Mouse (Mus musculus): Measurements from ENCODE around the gene Cpne1.
A peak's percentile ranks its signal among the peaks of the same experiment; 100 is the strongest.

The Cpne1 gene

DNA sequence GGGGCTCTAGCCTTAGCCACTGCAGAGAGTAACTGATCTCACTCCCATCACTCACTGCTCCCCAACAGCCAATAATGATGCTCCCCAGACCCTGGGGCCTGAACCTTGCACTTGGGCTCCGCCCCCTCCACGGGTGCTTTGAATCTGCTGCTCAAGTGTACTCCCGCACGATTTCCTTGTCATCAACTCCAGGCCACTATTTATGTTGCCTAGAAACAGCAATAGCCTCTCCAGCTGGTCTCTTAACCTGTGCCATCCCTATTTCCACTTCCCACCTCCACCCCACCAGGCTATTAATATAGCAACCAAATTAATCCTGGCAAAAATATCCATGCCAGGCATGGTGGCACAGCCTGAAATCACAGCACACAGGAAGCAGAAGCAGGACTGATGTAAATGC is 32.1 kb downstream of the Cpne1 start:
- DNase-seq (ENCODE audit: low read depth, low spot score), result no peak

DNA sequence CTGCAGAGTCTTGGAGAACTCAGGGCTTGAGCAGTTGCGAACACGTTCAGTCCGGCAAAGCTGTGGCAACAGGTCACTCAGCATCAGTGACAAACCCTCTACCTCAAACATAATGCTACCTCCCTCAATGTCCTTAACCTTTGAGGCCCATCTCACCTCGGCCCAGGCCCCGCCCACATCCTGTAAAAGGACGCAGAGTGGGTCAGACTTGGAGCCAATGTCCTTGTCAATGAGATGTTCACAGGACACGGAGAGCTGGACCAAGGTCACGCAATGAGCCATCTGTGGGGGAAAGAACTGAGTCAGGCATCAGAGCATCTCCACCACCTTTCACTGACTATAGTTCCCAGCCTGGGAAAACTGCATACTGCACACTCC is 32.6 kb downstream of the Cpne1 start:
- DNase-seq (ENCODE audit: low read depth, low spot score), result no peak

DNA sequence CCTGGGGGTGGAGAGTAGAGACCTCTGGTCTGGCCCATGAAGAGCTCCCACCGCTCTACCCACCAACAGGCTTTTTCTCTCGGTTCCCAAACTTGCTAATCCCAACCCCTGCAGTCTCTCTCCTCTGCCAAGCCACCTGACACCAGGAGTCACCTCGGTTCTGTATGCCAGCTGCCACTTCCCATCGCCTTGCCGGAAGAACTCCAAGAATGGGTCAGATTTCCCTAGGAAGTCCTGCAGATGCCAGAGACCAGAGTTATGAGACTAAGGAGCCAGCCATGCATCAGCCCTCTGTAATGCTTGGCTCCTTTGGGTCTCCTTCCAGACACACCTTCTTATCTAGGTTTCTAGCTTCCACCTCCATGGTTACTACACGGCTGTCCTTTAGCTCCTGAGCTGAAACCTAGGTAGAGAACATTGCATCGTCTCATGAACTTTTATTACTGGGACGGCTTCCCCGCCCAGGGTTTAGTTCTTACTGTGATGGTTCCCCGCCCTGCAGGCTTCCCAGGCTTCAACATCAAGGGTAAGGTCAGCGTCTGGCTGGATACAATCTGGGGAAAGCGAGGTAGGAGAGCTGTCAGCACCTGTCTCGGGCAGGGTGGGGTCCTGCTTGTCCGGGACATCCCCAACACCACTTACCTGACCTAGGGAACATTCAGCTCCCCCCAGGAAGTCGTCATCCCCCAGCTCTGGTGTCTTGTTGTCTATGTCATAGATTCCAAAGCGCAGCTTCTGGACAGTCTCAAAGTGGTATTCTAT is 33.2 kb downstream of the Cpne1 start:
- DNase-seq (ENCODE audit: low read depth, low spot score), result no peak

DNA sequence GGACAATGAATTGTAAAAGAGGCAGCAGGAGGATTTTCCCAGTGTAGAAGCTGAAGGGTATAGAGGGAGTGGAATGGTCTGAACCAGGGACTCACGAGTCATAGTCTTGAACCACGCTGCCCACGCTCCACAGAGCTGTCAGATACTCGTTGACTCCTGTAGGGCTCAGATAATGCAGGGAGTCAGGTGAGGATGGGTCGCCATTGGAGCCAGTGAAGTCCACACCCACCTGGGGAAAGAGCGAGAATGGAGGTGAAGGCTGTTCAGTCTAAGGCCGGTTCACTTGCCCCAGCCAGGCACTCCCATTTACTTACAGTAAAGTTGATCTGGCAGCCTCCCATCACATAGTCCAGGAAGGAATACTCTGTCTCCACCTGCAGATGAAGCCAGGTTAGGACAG is 34.3 kb downstream of the Cpne1 start:
- DNase-seq (ENCODE audit: low read depth, low spot score), result no peak

DNA sequence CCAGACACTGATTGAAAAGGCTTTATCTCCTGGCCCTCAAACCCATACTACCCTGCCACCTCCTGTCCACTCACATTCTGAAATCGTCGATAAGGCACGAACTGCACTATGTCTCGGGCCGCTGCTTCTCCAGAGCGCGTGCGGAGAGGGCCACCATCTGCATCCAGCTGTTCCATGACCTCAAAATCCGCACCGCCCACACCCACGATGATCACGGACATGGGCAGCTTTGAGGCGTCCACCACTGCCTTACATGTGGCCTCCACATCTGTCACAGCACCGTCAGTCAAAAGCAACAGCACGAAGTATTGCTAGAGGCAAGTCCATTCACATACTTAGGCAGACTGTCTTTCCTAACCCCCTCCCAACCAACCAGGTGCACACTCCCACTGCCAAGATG is 38.0 kb downstream of the Cpne1 start:
- no peak for DNase-seq (ENCODE audit: low read depth, low spot score)

DNA sequence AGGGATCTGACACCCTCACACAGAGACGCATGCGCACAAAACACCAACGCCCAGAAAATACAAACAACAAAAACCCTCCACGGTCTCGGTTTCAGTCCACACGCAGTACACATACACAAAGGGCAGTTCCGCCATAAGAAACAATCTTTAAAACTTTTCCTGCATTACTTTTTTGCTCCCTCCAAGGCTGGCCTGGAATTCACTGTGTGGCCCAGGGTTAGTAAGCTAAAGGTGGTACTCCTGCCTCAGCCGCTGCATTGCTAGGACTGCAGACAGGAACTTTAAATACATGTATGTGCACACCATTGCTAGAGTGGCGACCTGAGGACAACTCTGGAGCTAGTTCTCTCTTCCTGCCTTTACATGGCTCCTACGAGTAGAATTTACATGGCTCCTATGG is 40.5 kb downstream of the Cpne1 start:
- DNase-seq (ENCODE audit: low read depth, low spot score), result no peak

DNA sequence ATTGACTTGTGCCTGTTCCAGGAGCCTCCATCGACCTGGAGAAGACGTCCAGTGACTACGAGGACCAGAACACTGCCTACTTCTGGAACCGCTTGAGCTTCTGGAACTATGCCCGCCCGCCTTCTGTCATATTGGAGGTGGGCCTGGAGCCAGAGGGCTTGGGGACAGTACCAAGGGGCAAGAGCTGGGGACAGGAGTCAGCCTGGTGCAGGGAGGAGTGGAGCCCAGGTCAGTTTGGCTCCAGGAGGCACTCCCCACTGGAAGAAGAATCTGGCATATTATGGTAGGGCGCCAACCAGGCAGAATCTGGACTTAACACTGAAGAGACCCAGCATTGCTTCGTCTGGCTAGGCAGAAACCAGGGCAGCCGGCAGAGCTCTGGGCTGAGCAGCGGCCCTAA is 43.8 kb downstream of the Cpne1 start:
- no peak for DNase-seq (ENCODE audit: low read depth, low spot score)

DNA sequence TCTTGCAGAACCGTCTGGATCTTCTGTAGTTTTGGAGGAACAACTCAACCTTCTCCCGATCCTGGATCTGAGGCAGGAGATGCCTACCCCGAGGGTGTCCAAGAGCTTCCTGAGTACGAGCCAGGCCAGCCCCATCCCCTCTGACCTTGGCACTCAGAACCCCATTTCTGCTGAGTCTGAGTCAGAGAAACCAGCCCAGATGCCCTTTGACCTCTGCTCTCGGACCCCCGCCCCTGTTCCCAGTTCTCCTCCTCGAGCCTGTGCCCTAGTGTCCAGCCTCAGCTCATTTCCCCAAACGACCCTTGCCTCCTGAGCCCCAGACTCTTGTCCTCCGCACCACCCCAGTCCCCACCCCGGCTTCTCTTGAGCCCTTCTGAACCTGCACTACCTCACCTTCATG is 45.6 kb downstream of the Cpne1 start:
- no peak for DNase-seq (ENCODE audit: low read depth, low spot score)

DNA sequence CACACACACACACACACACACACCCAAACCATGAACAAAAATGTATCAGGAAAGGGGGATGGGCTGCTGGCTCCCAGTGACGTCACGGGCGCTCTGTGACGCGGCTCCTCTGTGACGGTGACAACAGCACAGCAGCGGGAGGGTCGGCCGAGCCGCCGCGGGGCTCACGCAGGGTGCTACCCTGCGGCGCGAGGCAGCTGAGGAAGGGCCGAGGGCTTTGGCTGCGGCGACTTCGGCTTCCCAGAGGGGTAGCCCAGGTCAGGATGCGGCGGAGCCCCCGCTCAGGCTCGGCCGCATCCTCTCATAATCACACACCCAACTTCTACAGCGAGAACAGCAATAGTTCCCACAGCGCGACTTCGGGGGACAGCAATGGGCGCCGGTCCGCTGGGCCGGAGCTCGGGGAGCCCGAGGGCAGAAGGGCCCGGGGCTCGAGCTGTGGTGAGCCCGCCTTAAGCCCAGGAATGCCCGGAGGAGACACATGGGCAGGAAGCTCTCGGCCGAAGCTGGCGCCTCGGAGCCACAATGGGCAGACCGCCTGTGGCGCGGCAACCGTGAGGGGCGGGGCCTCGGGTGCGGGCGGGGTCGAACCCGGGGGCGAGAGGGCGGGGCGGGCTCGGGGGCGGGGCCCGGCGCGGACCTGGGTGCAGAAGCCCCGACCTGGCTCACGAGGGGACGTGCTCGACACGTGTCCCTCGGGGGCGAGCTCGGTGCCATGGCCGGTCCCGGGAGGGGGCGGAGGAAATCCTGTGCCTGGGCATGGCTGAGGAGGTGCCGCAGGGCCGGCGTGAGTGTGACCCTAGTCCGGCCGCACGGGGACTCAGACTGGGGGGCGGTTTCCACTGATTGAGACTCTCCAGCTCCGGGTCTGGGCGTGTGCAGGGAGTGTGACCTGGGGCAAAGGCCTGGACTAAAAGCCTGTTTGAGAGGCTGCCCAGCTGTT is 46.4 kb downstream of the Cpne1 start, which contains the start of gene Spag4:
TSS of gene Spag4 (plus strand) at position 77 of the 943 bp plus-strand sequence.
- peak; percentile 48 for DNase-seq (ENCODE audit: low read depth, low spot score)

DNA sequence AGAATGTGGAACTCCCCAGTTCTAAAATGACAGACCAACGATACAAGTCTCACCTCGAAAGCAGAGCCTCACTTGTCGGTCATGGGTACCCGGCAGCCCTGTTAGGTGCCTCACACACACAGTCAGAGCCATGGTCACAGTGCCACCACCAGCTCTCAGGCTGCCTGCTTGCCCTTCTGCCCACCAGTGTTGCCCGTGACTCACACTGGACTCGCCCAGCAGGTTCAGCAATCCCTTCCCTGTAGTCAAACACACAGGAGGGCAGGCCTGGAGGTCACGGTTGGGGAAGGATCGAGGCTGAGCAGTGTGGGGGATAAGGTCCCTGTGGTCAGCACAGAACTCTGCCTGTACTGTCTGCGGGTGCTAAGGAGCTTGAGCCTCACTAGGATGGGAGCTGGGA is 58.9 kb downstream of the Cpne1 start, which contains the start of gene Fer1l4:
TSS of gene Fer1l4 (minus strand) at position 132 of the 400 bp plus-strand sequence.
- DNase-seq (ENCODE audit: low read depth, low spot score), result no peak

DNA sequence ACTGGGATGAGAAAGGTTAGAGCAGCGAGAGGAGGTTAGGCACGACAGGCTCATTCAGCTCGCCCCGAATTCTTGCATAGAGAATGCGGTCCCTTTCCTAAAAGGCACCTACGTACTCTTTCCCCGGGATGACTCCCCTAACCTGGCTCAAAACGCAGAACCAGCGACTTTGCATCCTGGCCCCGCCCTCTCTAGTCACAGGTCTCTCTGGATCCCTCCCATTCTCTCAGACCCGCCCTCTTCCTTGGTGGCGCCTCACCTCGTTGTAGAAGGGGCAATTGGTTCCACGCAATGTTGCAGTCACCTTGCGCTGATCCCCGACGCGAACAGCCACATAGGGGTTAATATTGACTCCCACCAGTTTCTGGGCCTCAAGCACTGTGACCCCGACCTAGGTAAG is 63.8 kb downstream of the Cpne1 start:
- DNase-seq (ENCODE audit: low read depth, low spot score), result no peak

DNA sequence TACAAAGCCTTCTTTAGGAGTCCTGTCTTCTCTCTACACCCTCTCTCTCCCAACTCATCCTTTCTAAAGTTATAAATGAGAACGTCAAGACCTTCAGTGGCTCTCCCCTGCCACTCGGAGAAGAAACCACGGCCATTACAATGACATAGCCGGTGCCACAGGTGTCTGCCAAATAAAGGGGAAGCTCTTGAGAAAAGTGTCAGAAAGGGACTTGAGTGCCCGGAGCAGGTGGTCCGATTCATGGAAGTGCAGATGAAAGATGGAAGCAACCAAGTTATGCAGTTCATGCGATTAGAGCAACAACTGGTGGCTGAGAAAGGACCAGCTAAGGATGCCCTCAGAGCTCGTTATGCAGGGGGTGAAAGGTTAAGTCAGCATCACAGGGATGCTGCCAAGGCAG is 68.9 kb downstream of the Cpne1 start:
- DNase-seq (ENCODE audit: low read depth, low spot score), result no peak

DNA sequence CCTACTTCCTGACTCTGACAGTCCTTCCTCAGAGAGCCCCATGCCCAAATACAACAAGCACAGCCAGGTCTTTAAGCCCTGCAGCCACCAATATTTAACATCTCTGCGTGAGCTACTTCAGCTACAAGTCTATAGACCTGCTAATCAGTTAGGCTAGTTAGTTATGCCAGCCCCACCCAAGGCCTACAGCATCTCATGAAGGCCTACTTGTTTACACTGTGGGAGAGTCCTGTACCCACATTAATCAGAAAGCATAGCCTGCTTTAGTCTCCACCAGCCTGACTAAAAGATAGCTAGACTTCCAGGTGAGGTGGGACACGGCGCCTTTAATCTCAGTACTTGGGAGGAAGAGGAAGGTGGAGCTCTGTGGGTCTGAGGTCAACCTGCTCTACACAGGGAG is 72.4 kb downstream of the Cpne1 start:
- no peak for DNase-seq (ENCODE audit: low read depth, low spot score)

DNA sequence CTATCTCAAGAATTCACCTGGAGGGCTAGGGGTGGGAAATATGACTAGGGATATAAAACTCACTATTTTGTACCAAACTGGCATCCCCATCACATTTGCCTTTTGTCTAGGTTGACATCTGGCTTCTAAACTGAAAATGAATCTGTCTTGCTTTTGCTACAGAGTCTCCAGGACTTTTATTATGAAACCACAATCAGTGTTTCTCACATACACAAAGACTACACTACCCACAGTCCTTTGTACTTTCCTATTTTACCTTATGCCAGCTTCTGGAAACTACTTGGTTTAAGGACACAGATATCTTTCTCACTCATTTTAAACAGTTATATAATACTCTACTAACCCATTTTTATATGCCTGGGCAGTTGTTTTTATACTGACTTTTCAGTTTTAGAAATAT is 86.3 kb downstream of the Cpne1 start:
- DNase-seq (ENCODE audit: low read depth, low spot score), result no peak

Measured in retina, postnatal 7 days (tissue).